Mouse (Mus musculus) liver, postnatal 0 days (tissue): ENCODE results near the gene Slc25a4. TPM values are rescaled to one million over a fixed set of nuclear protein-coding genes. Genes with fewer than 3 reads are reported as not detected.

Experiments
- ATAC-seq: fragments of 200-750 bp; cut with Nextera tagmentation; 2 replicates; pipeline ENCODE4 v1.8.0; 2017; ENCODE audit warnings: mild to moderate bottlenecking, moderate library complexity
- DNase-seq: peaks from one replicate; pipeline ENCODE4 v3.0.0-alpha.2; 2016
- H3K27ac ChIP-seq: fragments of 300-500 bp; sonication (generic); 2 replicates; pipeline ENCODE4 v1.5.1; 2014; ENCODE audit warnings: antibody characterized with exemption, moderate library complexity, mild to moderate bottlenecking, low read depth
- H3K27me3 ChIP-seq: fragments of 300-500 bp; sonication (generic); 2 replicates; pipeline ENCODE4 v1.6.1; 2014; ENCODE audit warnings: low read length, control low read depth, mixed read lengths; ENCODE audit not compliant: insufficient read depth
- H3K36me3 ChIP-seq: fragments of 300-500 bp; sonication (generic); replicated peaks from 2 replicates; pipeline ENCODE4 v1.6.1; 2014; ENCODE audit warnings: mild to moderate bottlenecking, control low read depth, low read length, moderate library complexity, mixed read lengths; ENCODE audit not compliant: insufficient read depth
- H3K4me1 ChIP-seq: fragments of 300-500 bp; sonication (generic); 2 replicates; pipeline ENCODE4 v1.6.1; 2014; ENCODE audit warnings: antibody characterized with exemption, mild to moderate bottlenecking, control low read depth; ENCODE audit not compliant: insufficient read depth
- H3K4me2 ChIP-seq: fragments of 300-500 bp; sonication (generic); 2 replicates; pipeline ENCODE4 v1.6.1; 2014; ENCODE audit warnings: low read depth, mild to moderate bottlenecking, low read length, moderate library complexity, mixed read lengths
- H3K4me3 ChIP-seq: fragments of 300-500 bp; sonication (generic); 2 replicates; pipeline ENCODE4 v1.5.1; 2014; ENCODE audit warnings: low read depth, low read length
- H3K9ac ChIP-seq: fragments of 300-500 bp; sonication (generic); replicated peaks from 2 replicates; pipeline ENCODE4 v1.6.1; 2014; ENCODE audit warnings: mild to moderate bottlenecking, moderate library complexity
- H3K9me3 ChIP-seq: fragments of 300-500 bp; sonication (generic); 2 replicates; pipeline ENCODE4 v1.6.1; 2016; ENCODE audit warnings: mild to moderate bottlenecking, control low read depth, low read length, mixed read lengths
- CTCF ChIP-seq: sonication (generic); IDR thresholded peaks from 2 replicates; pipeline ENCODE4 v1.5.1; 2016; ENCODE audit warnings: antibody characterized with exemption, low read depth
- EP300 ChIP-seq: IDR thresholded peaks from 2 replicates; pipeline ENCODE4 v1.6.1; 2016; ENCODE audit warnings: antibody characterized with exemption, low read depth, mild to moderate bottlenecking
- WGBS: fragments of 180-500 bp; shearing (Covaris S2); extraction: QIAGEN DNeasy Blood & Tissue Kit; methylation state at CpG from one replicate; pipeline ENCODE4 v1.1.7; 2014; ENCODE audit not compliant: insufficient replicate concordance; 5-methylcytosine and 5-hydroxymethylcytosine counted together
- microRNA-seq: library from miRNA; unstranded; fragments of <30 nt; microRNA quantifications from one replicate; pipeline ENCODE4, GENCODE M21; 2016
- polyA plus RNA-seq: library from polyadenylated mRNA; unstranded; fragments of >200 nt; fragmentation: Nextera tagmentation; extraction: Ambion mirVana; gene quantifications from 2 replicates; pipeline ENCODE4 v1.2.1, GENCODE M21; 2015

Slc25a4 gene
- polyA plus RNA-seq, 1 experiment from 2014 or later: 448 TPM

DNA sequence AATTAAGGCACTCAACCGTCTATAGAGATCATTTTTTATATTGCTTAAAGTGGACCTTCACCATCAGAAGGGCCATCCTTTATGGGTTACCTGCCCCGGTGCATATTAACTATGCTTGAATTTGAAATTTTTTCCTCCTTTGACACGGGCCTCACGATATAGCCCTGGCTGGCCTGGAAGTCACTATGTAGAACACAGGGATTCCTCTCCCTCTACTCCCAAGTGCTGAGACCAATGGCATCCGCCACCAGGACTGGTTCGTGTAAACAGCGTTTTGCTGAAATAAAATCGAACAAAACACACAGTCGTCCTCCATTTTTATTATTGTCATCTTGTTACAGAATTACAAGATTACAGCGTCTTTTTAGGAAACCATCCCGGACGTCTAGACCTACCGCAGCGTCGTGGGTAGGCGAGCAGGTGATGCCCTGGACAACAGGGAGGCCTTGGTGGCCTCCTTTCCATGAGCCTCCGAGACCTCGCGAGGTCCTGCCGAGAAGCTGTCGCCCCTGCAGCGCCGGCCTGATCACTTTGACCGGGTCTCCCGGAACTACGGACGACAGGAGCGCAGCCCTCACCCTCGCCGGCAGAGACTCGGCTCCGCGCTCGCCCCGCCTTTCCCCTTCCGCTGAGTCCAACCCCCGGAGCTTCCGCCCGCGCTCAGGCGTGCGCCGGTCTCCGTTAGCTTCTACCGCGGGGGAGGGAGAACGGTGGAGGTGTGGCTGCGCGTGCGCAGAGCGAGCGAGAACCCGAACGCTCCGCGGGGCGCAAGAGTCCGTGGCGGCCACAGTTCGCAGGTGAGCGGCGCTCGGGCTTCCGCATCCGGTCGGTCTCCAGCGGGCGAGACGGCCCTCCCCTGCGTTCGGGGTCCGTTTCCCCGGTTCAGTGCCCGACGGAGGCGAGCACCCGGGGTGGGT lies 47.9 kb downstream of the Slc25a4 start:
- WGBS: 2% methylated on average over 59 of the region's 77 CpGs
- Histone ChIP-seq H3K9me3 (no peaks in the 10 kb centered on the region), H3K27me3 (no peaks in the 10 kb centered on the region), H3K4me2 (peak overlapping the region; percentile 92), H3K4me3 (peak overlapping the region; percentile 85), H3K9ac (peak overlapping the region; percentile 89), H3K4me1 (peaks cover 18% of the 10 kb centered on the region), H3K27ac (peak overlapping the region; percentile 94), H3K36me3 (no peaks in the 10 kb centered on the region)
- DNase-seq (peak; percentile 97), ATAC-seq (peak; percentile 98)
- TF ChIP-seq CTCF (no peak), EP300 (0 out of 2 replicates have a peak, but pooled peaks have one; percentile 42)

Small RNA genes within 50 kb of the gene (microRNA-seq; reads per million reads assigned to microRNA genes)
- not detected for gene Gm23812

Other genes starting within 250 kb of the Slc25a4 start
- 0.50 and 0.62 TPM in 2 replicates for gene 1700029J07Rik, start 236.0 kb downstream of the Slc25a4 start, polyA plus RNA-seq
- gene Ufsp2, start 235.8 kb downstream of the Slc25a4 start, polyA plus RNA-seq: 49.5 and 50.2 TPM in 2 replicates
- gene Lrp2bp, start 212.0 kb downstream of the Slc25a4 start, polyA plus RNA-seq: not detected in 2 replicates
- gene Ankrd37, start 205.6 kb downstream of the Slc25a4 start, polyA plus RNA-seq: 3.0 and 9.1 TPM in 2 replicates
- 8.4 and 9.2 TPM in 2 replicates for gene Cfap97, start 59.5 kb downstream of the Slc25a4 start, polyA plus RNA-seq
- gene Snx25, start 59.1 kb downstream of the Slc25a4 start, polyA plus RNA-seq: 3.7 and 4.2 TPM in 2 replicates
- not detected in 2 replicates for gene Helt, start 83.4 kb upstream of the Slc25a4 start, polyA plus RNA-seq